Mouse (Mus musculus) gastrocnemius, postnatal 14 days (tissue): ENCODE data around the gene Acsf3. TPM values are rescaled to one million over a fixed set of nuclear protein-coding genes. Genes with fewer than 3 reads are reported as not detected.

ENCODE experiments used
- DNase-seq: peaks from one replicate; pipeline ENCODE4 v3.0.0; 2021; ENCODE audit warnings: mixed read lengths
- intact Hi-C: fragments of 180-260 bp; cut with DNase I; formaldehyde crosslinking; loops from one replicate; pipeline ENCODE4 v1.15.1; 2025; ENCODE audit warnings: low total_unique reads
- total RNA-seq, 2 experiments: library from RNA; stranded (reverse); gene quantifications; 2 replicates each; pipeline ENCODE4 v1.2.3; 2021

Acsf3 gene
- total RNA-seq, 2 experiments from 2014 or later = 13.4 to 16.2 TPM

- DNase-seq = no peak
- intact Hi-C loops = no loop called here
Measured at GRCm38 (mm10) chr8:122836199-122836598, 60.9 kb downstream of the Acsf3 start.

- intact Hi-C loops = no loop called here
- no peak for DNase-seq
Measured at GRCm38 (mm10) chr8:122836696-122837095, 61.4 kb downstream of the Acsf3 start.

GRCm38 (mm10) chr8:122844161-122844560 is 68.9 kb downstream of the Acsf3 start:
- intact Hi-C loops = no loop called here
- DNase-seq = no peak

- intact Hi-C loops = no loop called here
- peak; percentile 44 for DNase-seq
Measured at GRCm38 (mm10) chr8:122845662-122846061, 70.4 kb downstream of the Acsf3 start.

GRCm38 (mm10) chr8:122847829-122848561 is 72.7 kb downstream of the Acsf3 start, which contains the start of gene Cdh15:
TSS of gene Cdh15 (plus strand) at chr8:122847966.
- intact Hi-C loops = no loop called here
- peak; percentile 88 for DNase-seq

- DNase-seq = no peak
- intact Hi-C loops = no loop called here
Measured at GRCm38 (mm10) chr8:122849152-122849910, 74.0 kb downstream of the Acsf3 start.

- intact Hi-C loops = no loop called here
- peak; percentile 37 for DNase-seq
Measured at GRCm38 (mm10) chr8:122850641-122851240, 75.5 kb downstream of the Acsf3 start.

GRCm38 (mm10) chr8:122851692-122852545 is 76.6 kb downstream of the Acsf3 start:
- intact Hi-C loops = no loop called here
- DNase-seq = no peak

GRCm38 (mm10) chr8:122852546-122852905 is 77.2 kb downstream of the Acsf3 start:
- DNase-seq = no peak
- intact Hi-C loops = no loop called here

- DNase-seq = peak; percentile 68
- intact Hi-C loops = no loop called here
Measured at GRCm38 (mm10) chr8:122853340-122853771, 78.1 kb downstream of the Acsf3 start.

- intact Hi-C loops = no loop called here
- no peak for DNase-seq
Measured at GRCm38 (mm10) chr8:122854388-122854787, 79.1 kb downstream of the Acsf3 start.

- DNase-seq = no peak
- intact Hi-C loops = no loop called here
Measured at GRCm38 (mm10) chr8:122855123-122855522, 79.8 kb downstream of the Acsf3 start.

GRCm38 (mm10) chr8:122856288-122856687 is 81.0 kb downstream of the Acsf3 start:
- no peak for DNase-seq
- intact Hi-C loops = no loop called here

- intact Hi-C loops = no loop called here
Measured at GRCm38 (mm10) chr8:122859843-122860242, 84.6 kb downstream of the Acsf3 start.

GRCm38 (mm10) chr8:122864719-122865129 is 89.4 kb downstream of the Acsf3 start:
- intact Hi-C loops = no loop called here
- DNase-seq = no peak

More at GRCm38 (mm10) chr8:122859843-122860242, 84.6 kb downstream of the Acsf3 start:
- no peak for DNase-seq

GRCm38 (mm10) chr8:122865441-122865840 is 90.2 kb downstream of the Acsf3 start:
- DNase-seq = no peak
- intact Hi-C loops = no loop called here

- intact Hi-C loops = no loop called here
- DNase-seq = no peak
Measured at GRCm38 (mm10) chr8:122866231-122866630, 90.9 kb downstream of the Acsf3 start.
